Mouse (Mus musculus): ENCODE measurements around the gene Gne. TPM values are rescaled to one million over a fixed set of nuclear protein-coding genes. Genes with fewer than 3 reads are reported as not detected.

Gne gene
- polyA plus RNA-seq, 1 experiment from 2014 or later, result 27.3 TPM

GRCm38 (mm10) chr4:44004623-44005409 is 79.2 kb downstream of the Gne start:
- Histone ChIP-seq H3K4me2 (ENCODE audit: low read length) (no peak overlapping the region), H3K36me3 (ENCODE audit: control insufficient read depth, insufficient read depth, low read length) (no peaks in the 10 kb centered on the region), H3K27ac (ENCODE audit: low read depth, low read length) (no peak overlapping the region), H3K9ac (ENCODE audit: low read depth, low read length) (no peak overlapping the region), H3K27me3 (replicated peaks; ENCODE audit: control insufficient read depth, insufficient read depth, low read length) (no peaks in the 10 kb centered on the region), H3K4me1 (ENCODE audit: control insufficient read depth, insufficient read depth, low read depth, low read length) (no peaks in the 10 kb centered on the region), H3K4me3 (ENCODE audit: low read length) (no peak overlapping the region), H3K9me3 (ENCODE audit: control insufficient read depth, low read length) (no peaks in the 10 kb centered on the region)
- WGBS, result 77% methylated on average over 3 of the region's 3 CpGs
- no peak for ATAC-seq

GRCm38 (mm10) chr4:44004126-44004525 is 79.9 kb downstream of the Gne start, which contains the start of gene Clta:
Gene Clta, plus strand, starts transcription at chr4:44004452.
- Histone ChIP-seq H3K27ac (ENCODE audit: low read depth, low read length) (no peak within 1 kb of the TSS), H3K27me3 (replicated peaks; ENCODE audit: control insufficient read depth, insufficient read depth, low read length) (no peaks in the 10 kb centered on the region), H3K36me3 (ENCODE audit: control insufficient read depth, insufficient read depth, low read length) (no peaks in the 10 kb centered on the region), H3K9me3 (ENCODE audit: control insufficient read depth, low read length) (no peaks in the 10 kb centered on the region), H3K9ac (ENCODE audit: low read depth, low read length) (no peak within 1 kb of the TSS), H3K4me2 (ENCODE audit: low read length) (no peak within 1 kb of the TSS), H3K4me1 (ENCODE audit: control insufficient read depth, insufficient read depth, low read depth, low read length) (no peaks in the 10 kb centered on the region), H3K4me3 (ENCODE audit: low read length) (no peak within 1 kb of the TSS)
- 88% methylated on average over 5 of the region's 5 CpGs for WGBS
- no peak for ATAC-seq

- Histone ChIP-seq H3K27ac (ENCODE audit: low read depth, low read length) (no peak overlapping the region), H3K9me3 (ENCODE audit: control insufficient read depth, low read length) (peaks cover 2% of the 10 kb centered on the region; the same call in 1 of the 2 replicates), H3K36me3 (ENCODE audit: control insufficient read depth, insufficient read depth, low read length) (no peaks in the 10 kb centered on the region), H3K27me3 (replicated peaks; ENCODE audit: control insufficient read depth, insufficient read depth, low read length) (no peaks in the 10 kb centered on the region), H3K4me2 (ENCODE audit: low read length) (no peak overlapping the region), H3K9ac (ENCODE audit: low read depth, low read length) (no peak overlapping the region), H3K4me1 (ENCODE audit: control insufficient read depth, insufficient read depth, low read depth, low read length) (no peaks in the 10 kb centered on the region), H3K4me3 (ENCODE audit: low read length) (no peak overlapping the region)
- WGBS, result 87% methylated on average over 6 of the region's 6 CpGs
- no peak for ATAC-seq
These were observed 80.4 kb downstream of the Gne start for GRCm38 (mm10) chr4:44003622-44004021.

GRCm38 (mm10) chr4:43994342-43994741 is 89.6 kb downstream of the Gne start:
- Histone ChIP-seq H3K9me3 (ENCODE audit: control insufficient read depth, low read length) (peaks cover 2% of the 10 kb centered on the region; the same call in 1 of the 2 replicates), H3K27ac (ENCODE audit: low read depth, low read length) (no peak overlapping the region), H3K4me1 (ENCODE audit: control insufficient read depth, insufficient read depth, low read depth, low read length) (no peaks in the 10 kb centered on the region), H3K4me2 (ENCODE audit: low read length) (no peak overlapping the region), H3K4me3 (ENCODE audit: low read length) (no peak overlapping the region), H3K9ac (ENCODE audit: low read depth, low read length) (no peak overlapping the region), H3K36me3 (ENCODE audit: control insufficient read depth, insufficient read depth, low read length) (no peaks in the 10 kb centered on the region), H3K27me3 (replicated peaks; ENCODE audit: control insufficient read depth, insufficient read depth, low read length) (no peaks in the 10 kb centered on the region)
- 87% methylated on average over 2 of the region's 2 CpGs for WGBS
- ATAC-seq, result no peak

- no peak overlapping the region for H3K4me2 ChIP-seq (ENCODE audit: low read length)
- H3K27ac ChIP-seq (ENCODE audit: low read depth, low read length), result no peak overlapping the region
- no peak overlapping the region for H3K4me3 ChIP-seq (ENCODE audit: low read length)
- no peaks in the 10 kb centered on the region for H3K27me3 ChIP-seq (replicated peaks; ENCODE audit: control insufficient read depth, insufficient read depth, low read length)
- WGBS, result 94% methylated on average over 11 of the region's 11 CpGs
- H3K36me3 ChIP-seq (ENCODE audit: control insufficient read depth, insufficient read depth, low read length), result no peaks in the 10 kb centered on the region
- H3K9ac ChIP-seq (ENCODE audit: low read depth, low read length), result no peak overlapping the region
- no peaks in the 10 kb centered on the region for H3K9me3 ChIP-seq (ENCODE audit: control insufficient read depth, low read length)
- H3K4me1 ChIP-seq (ENCODE audit: control insufficient read depth, insufficient read depth, low read depth, low read length), result no peaks in the 10 kb centered on the region
- ATAC-seq, result no peak
These were observed 90.9 kb downstream of the Gne start for GRCm38 (mm10) chr4:43993072-43993471.

- Histone ChIP-seq H3K4me3 (ENCODE audit: low read length) (no peak overlapping the region), H3K9me3 (ENCODE audit: control insufficient read depth, low read length) (no peaks in the 10 kb centered on the region), H3K9ac (ENCODE audit: low read depth, low read length) (no peak overlapping the region), H3K4me2 (ENCODE audit: low read length) (no peak overlapping the region), H3K4me1 (ENCODE audit: control insufficient read depth, insufficient read depth, low read depth, low read length) (no peaks in the 10 kb centered on the region), H3K27me3 (replicated peaks; ENCODE audit: control insufficient read depth, insufficient read depth, low read length) (no peaks in the 10 kb centered on the region), H3K36me3 (ENCODE audit: control insufficient read depth, insufficient read depth, low read length) (no peaks in the 10 kb centered on the region), H3K27ac (ENCODE audit: low read depth, low read length) (no peak overlapping the region)
- WGBS, result 87% methylated on average over 3 of the region's 3 CpGs
- ATAC-seq, result no peak
These were observed 95.0 kb downstream of the Gne start for GRCm38 (mm10) chr4:43988976-43989375.

- H3K9me3 ChIP-seq (ENCODE audit: control insufficient read depth, low read length), result no peaks in the 10 kb centered on the region
- ATAC-seq, result no peak
- 92% methylated on average over 19 of the region's 19 CpGs for WGBS
- H3K27ac ChIP-seq (ENCODE audit: low read depth, low read length), result no peak overlapping the region
- H3K4me3 ChIP-seq (ENCODE audit: low read length), result no peak overlapping the region
- H3K36me3 ChIP-seq (ENCODE audit: control insufficient read depth, insufficient read depth, low read length), result no peaks in the 10 kb centered on the region
- no peak overlapping the region for H3K4me2 ChIP-seq (ENCODE audit: low read length)
- H3K9ac ChIP-seq (ENCODE audit: low read depth, low read length), result no peak overlapping the region
- H3K4me1 ChIP-seq (ENCODE audit: control insufficient read depth, insufficient read depth, low read depth, low read length), result peaks cover 7% of the 10 kb centered on the region
- no peaks in the 10 kb centered on the region for H3K27me3 ChIP-seq (replicated peaks; ENCODE audit: control insufficient read depth, insufficient read depth, low read length)
These were observed 99.7 kb downstream of the Gne start for GRCm38 (mm10) chr4:43984326-43984725.

Other genes with a start within 250 kb of the Gne start
- not detected in 2 replicates for gene Olfr157, start 244.0 kb downstream of the Gne start, polyA plus RNA-seq (2015; fragmentation: Nextera tagmentation; extraction: Ambion mirVana)
- gene Olfr155, start 232.6 kb downstream of the Gne start, polyA plus RNA-seq (2015; fragmentation: Nextera tagmentation; extraction: Ambion mirVana), result not detected in 2 replicates
- 4.9 and 5.4 TPM in 2 replicates for gene Reck, start 208.6 kb downstream of the Gne start, polyA plus RNA-seq (2015; fragmentation: Nextera tagmentation; extraction: Ambion mirVana)
- gene Glipr2, start 126.8 kb downstream of the Gne start, polyA plus RNA-seq (2015; fragmentation: Nextera tagmentation; extraction: Ambion mirVana), result 32.5 and 39.4 TPM in 2 replicates
- gene Ccin, start 100.7 kb downstream of the Gne start, polyA plus RNA-seq (2015; fragmentation: Nextera tagmentation; extraction: Ambion mirVana), result not detected in 2 replicates
- 332 and 364 TPM in 2 replicates for gene Clta, start 79.7 kb downstream of the Gne start, polyA plus RNA-seq (2015; fragmentation: Nextera tagmentation; extraction: Ambion mirVana)
- 20.9 and 28.3 TPM in 2 replicates for gene Rnf38, start 149.6 kb upstream of the Gne start, polyA plus RNA-seq (2015; fragmentation: Nextera tagmentation; extraction: Ambion mirVana)
- gene Melk, start 216.7 kb upstream of the Gne start, polyA plus RNA-seq (2015; fragmentation: Nextera tagmentation; extraction: Ambion mirVana), result 7.1 and 9.3 TPM in 2 replicates

Data from hindbrain, embryonic 16.5 days (tissue).